Mouse (Mus musculus): ENCODE results near the gene Tk1. TPM values are rescaled to one million over a fixed set of nuclear protein-coding genes. Genes with fewer than 3 reads are reported as not detected.

Gene Tk1
- polyA plus RNA-seq, 1 experiment from 2014 or later = 158 TPM

GRCm38 (mm10) chr11:117769683-117770047 is 56.2 kb downstream of the Tk1 start:
- no peak overlapping the region for H3K4me2 ChIP-seq
- ATAC-seq (ENCODE audit: insufficient read depth) (no peak), DNase-seq (peak; percentile 5)
- H3K9ac ChIP-seq = no peak overlapping the region
- TF ChIP-seq CTCF (IDR thresholded peaks at IDR 0.05; ENCODE audit: low read depth) = no peak
- peaks cover 17% of the 10 kb centered on the region for H3K36me3 ChIP-seq (ENCODE audit: insufficient read depth)
- no peak overlapping the region for H3K27ac ChIP-seq (ENCODE audit: low read depth)
- no peak overlapping the region for H3K4me3 ChIP-seq (ENCODE audit: low read depth, low read length)
- H3K4me1 ChIP-seq (ENCODE audit: insufficient read depth) = no peaks in the 10 kb centered on the region
- H3K27me3 ChIP-seq (ENCODE audit: insufficient read depth, low read length) = no peaks in the 10 kb centered on the region
- WGBS = 78% methylated on average over 7 of the region's 7 CpGs
- H3K9me3 ChIP-seq (ENCODE audit: low read depth, low read length) = no peaks in the 10 kb centered on the region

GRCm38 (mm10) chr11:117768725-117769682 is 56.9 kb downstream of the Tk1 start:
- no peak for TF ChIP-seq CTCF (IDR thresholded peaks at IDR 0.05; ENCODE audit: low read depth)
- Histone ChIP-seq H3K27ac (ENCODE audit: low read depth) (no peak overlapping the region; the same call in 1 of the 2 replicates), H3K4me1 (ENCODE audit: insufficient read depth) (no peaks in the 10 kb centered on the region), H3K4me2 (no peak overlapping the region), H3K9ac (no peak overlapping the region), H3K4me3 (ENCODE audit: low read depth, low read length) (no peak overlapping the region), H3K36me3 (ENCODE audit: insufficient read depth) (peaks cover 23% of the 10 kb centered on the region), H3K9me3 (ENCODE audit: low read depth, low read length) (no peaks in the 10 kb centered on the region), H3K27me3 (ENCODE audit: insufficient read depth, low read length) (no peaks in the 10 kb centered on the region)
- no peak for ATAC-seq (ENCODE audit: insufficient read depth)
- 67% methylated on average over 20 of the region's 20 CpGs for WGBS
- no peak for DNase-seq

- Histone ChIP-seq H3K9ac (no peak overlapping the region), H3K27ac (ENCODE audit: low read depth) (no peak overlapping the region), H3K36me3 (ENCODE audit: insufficient read depth) (peaks cover 34% of the 10 kb centered on the region), H3K4me3 (ENCODE audit: low read depth, low read length) (no peak overlapping the region), H3K4me1 (ENCODE audit: insufficient read depth) (no peaks in the 10 kb centered on the region), H3K4me2 (no peak overlapping the region), H3K9me3 (ENCODE audit: low read depth, low read length) (no peaks in the 10 kb centered on the region), H3K27me3 (ENCODE audit: insufficient read depth, low read length) (no peaks in the 10 kb centered on the region)
- 82% methylated on average over 3 of the region's 3 CpGs for WGBS
- ATAC-seq (ENCODE audit: insufficient read depth) = no peak
- TF ChIP-seq CTCF (IDR thresholded peaks at IDR 0.05; ENCODE audit: low read depth) = no peak
- DNase-seq = no peak
Measured at GRCm38 (mm10) chr11:117766275-117766674, 59.6 kb downstream of the Tk1 start.

Other genes with a start within 250 kb of the Tk1 start
- 10.9 and 11.6 TPM in 2 replicates for gene Tnrc6c, start 171.8 kb downstream of the Tk1 start, polyA plus RNA-seq (2014; fragmentation: Nextera tagmentation; extraction: Ambion mirVana)
- 1.6 and 2.9 TPM in 2 replicates for gene Tmc8, start 44.0 kb downstream of the Tk1 start, polyA plus RNA-seq (2014; fragmentation: Nextera tagmentation; extraction: Ambion mirVana)
- gene Tmc6, start 43.9 kb downstream of the Tk1 start, polyA plus RNA-seq (2014; fragmentation: Nextera tagmentation; extraction: Ambion mirVana) = 18.2 and 18.6 TPM in 2 replicates
- gene 6030468B19Rik, start 28.4 kb downstream of the Tk1 start, polyA plus RNA-seq (2014; fragmentation: Nextera tagmentation; extraction: Ambion mirVana) = 0.22 and 0.23 TPM in 2 replicates
- 0.23 and 0.30 TPM in 2 replicates for gene Gm20708, start 16.4 kb downstream of the Tk1 start, polyA plus RNA-seq (2014; fragmentation: Nextera tagmentation; extraction: Ambion mirVana)
- gene Syngr2, start 16.4 kb downstream of the Tk1 start, polyA plus RNA-seq (2014; fragmentation: Nextera tagmentation; extraction: Ambion mirVana) = 65.9 and 71.6 TPM in 2 replicates
- 4.6 TPM in 2 replicates for gene Afmid, start 168 bp downstream of the Tk1 start, polyA plus RNA-seq (2014; fragmentation: Nextera tagmentation; extraction: Ambion mirVana)
- gene Birc5, start 23.2 kb upstream of the Tk1 start, polyA plus RNA-seq (2014; fragmentation: Nextera tagmentation; extraction: Ambion mirVana) = 395 and 399 TPM in 2 replicates
- gene Tmem235, start 34.7 kb upstream of the Tk1 start, polyA plus RNA-seq (2014; fragmentation: Nextera tagmentation; extraction: Ambion mirVana) = not detected in 2 replicates
- 3.4 and 3.7 TPM in 2 replicates for gene Tha1, start 47.4 kb upstream of the Tk1 start, polyA plus RNA-seq (2014; fragmentation: Nextera tagmentation; extraction: Ambion mirVana)
- gene Socs3, start 144.0 kb upstream of the Tk1 start, polyA plus RNA-seq (2014; fragmentation: Nextera tagmentation; extraction: Ambion mirVana) = 5.4 and 6.4 TPM in 2 replicates
- 35.8 and 40.8 TPM in 2 replicates for gene Pgs1, start 160.2 kb upstream of the Tk1 start, polyA plus RNA-seq (2014; fragmentation: Nextera tagmentation; extraction: Ambion mirVana)